In the genomic region with DNA sequence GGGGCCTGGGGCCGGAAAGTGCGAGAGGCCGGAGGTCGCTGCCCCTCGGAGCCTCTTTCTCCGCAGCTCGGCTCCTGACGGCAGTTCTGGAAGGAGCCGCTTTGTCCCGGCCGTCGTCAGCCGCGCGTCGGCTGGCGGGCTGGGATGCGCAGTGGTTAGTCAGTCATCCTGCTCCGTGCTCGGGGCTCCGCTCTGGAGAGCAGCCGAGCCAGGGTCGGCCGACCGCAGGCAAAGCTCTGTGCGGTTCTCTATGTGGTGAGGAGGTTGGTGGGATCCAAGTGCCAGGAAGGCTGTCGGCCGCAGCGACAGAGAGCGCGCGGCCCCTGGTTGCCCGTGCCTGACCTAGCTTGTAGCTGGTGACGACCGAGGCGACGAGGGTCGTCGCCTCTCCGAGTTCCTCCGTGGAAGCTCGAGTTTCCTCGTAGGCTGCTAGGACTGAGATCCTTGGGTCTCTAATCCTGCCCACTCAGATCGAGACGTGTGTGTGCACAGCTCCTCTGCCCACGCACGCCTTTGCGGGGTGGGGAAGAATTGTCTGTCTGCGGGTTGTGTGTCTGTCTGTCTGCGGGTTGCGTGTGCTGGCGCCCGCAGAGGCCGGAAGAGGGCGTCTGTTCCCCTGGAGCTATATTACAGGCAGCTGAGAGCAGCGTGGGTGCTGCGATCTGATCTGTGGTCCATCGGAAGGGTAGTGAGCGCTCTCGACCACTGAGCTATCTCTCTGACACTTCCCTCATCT, we compare ENCODE assay signal across 8 mouse cellular contexts. TPM values are rescaled to one million over a fixed set of nuclear protein-coding genes. Genes with fewer than 3 reads are reported as not detected.
A peak's percentile ranks its signal among the peaks of the same experiment; 100 is the strongest.
DNase-seq lines count a peak whose midpoint lies in the region; ATAC-seq and TF ChIP-seq lines count a peak whose summit lies in the region.

No protein-coding gene starts in this region.

- peak overlapping the region; percentile 87 for H3K9ac ChIP-seq in heart, adult 2 months (ENCODE audit: low read depth, low read length)
- peak overlapping the region; percentile 78 for H3K9ac ChIP-seq in hindbrain, embryonic 16.5 days (ENCODE audit: low read depth, low read length)
- peak overlapping the region; percentile 78 for H3K9ac ChIP-seq in liver, embryonic 11.5 days (ENCODE audit: low read depth, low read length)
- H3K9ac ChIP-seq in midbrain, embryonic 16.5 days (ENCODE audit: low read depth, low read length) = peak overlapping the region; percentile 87
- H3K9ac ChIP-seq in stomach, embryonic 16.5 days (ENCODE audit: low read length) = peak overlapping the region; percentile 97

- peaks cover 5% of the 10 kb centered on the region; the same call in 1 of the 2 replicates for H3K36me3 ChIP-seq in heart, adult 2 months (ENCODE audit: control insufficient read depth, insufficient read depth, low read length)
- peaks cover 5% of the 10 kb centered on the region for H3K36me3 ChIP-seq in erythroblast, embryonic 14.5 days (ENCODE audit: control insufficient read depth)
- H3K36me3 ChIP-seq in hindbrain, embryonic 16.5 days (ENCODE audit: control insufficient read depth, insufficient read depth, low read length) = no peaks in the 10 kb centered on the region
- H3K36me3 ChIP-seq in liver, embryonic 11.5 days (ENCODE audit: control insufficient read depth, insufficient read depth, low read length) = no peaks in the 10 kb centered on the region
- no peaks in the 10 kb centered on the region for H3K36me3 ChIP-seq in midbrain, embryonic 16.5 days (ENCODE audit: control insufficient read depth, insufficient read depth, low read length)
- H3K36me3 ChIP-seq in stomach, embryonic 16.5 days (ENCODE audit: control insufficient read depth, insufficient read depth, low read length) = no peaks in the 10 kb centered on the region

- peaks cover 7% of the 10 kb centered on the region for H3K79me2 ChIP-seq in heart, adult 2 months (replicated peaks; ENCODE audit: control insufficient read depth, insufficient read depth, low read length)

- H3K27me3 ChIP-seq in heart, adult 2 months (ENCODE audit: control insufficient read depth, insufficient read depth, low read length) = no peaks in the 10 kb centered on the region
- H3K27me3 ChIP-seq in erythroblast, embryonic 14.5 days (ENCODE audit: control insufficient read depth) = no peaks in the 10 kb centered on the region
- H3K27me3 ChIP-seq in hindbrain, embryonic 16.5 days (replicated peaks; ENCODE audit: control insufficient read depth, insufficient read depth, low read length) = no peaks in the 10 kb centered on the region
- no peaks in the 10 kb centered on the region for H3K27me3 ChIP-seq in liver, embryonic 11.5 days (replicated peaks; ENCODE audit: control insufficient read depth, insufficient read depth, low read length)
- no peaks in the 10 kb centered on the region for H3K27me3 ChIP-seq in midbrain, embryonic 16.5 days (ENCODE audit: control insufficient read depth, insufficient read depth, low read depth, low read length)
- no peaks in the 10 kb centered on the region for H3K27me3 ChIP-seq in stomach, embryonic 16.5 days (ENCODE audit: control insufficient read depth, insufficient read depth, low read length)

- peak overlapping the region; percentile 80 for H3K4me3 ChIP-seq in heart, adult 2 months
- peak overlapping the region; percentile 100 for H3K4me3 ChIP-seq in bone marrow, adult 2 months (replicated peaks; ENCODE audit: control insufficient read depth, low read depth, low read length)
- peak overlapping the region; percentile 74 for H3K4me3 ChIP-seq in erythroblast, embryonic 14.5 days (replicated peaks)
- peak overlapping the region; percentile 98 for H3K4me3 ChIP-seq in hindbrain, embryonic 16.5 days (ENCODE audit: low read length)
- H3K4me3 ChIP-seq in liver, embryonic 11.5 days (ENCODE audit: low read depth, low read length) = peak overlapping the region; percentile 74
- peak overlapping the region; percentile 95 for H3K4me3 ChIP-seq in midbrain, embryonic 16.5 days (ENCODE audit: low read depth, low read length)
- peak overlapping the region; percentile 99 for H3K4me3 ChIP-seq in stomach, embryonic 16.5 days (replicated peaks; ENCODE audit: low read length)

- peak overlapping the region; percentile 87 for H3K27ac ChIP-seq in heart, adult 2 months
- H3K27ac ChIP-seq in bone marrow, adult 2 months (ENCODE audit: control insufficient read depth, insufficient read depth, low read depth, low read length, poor library complexity) = peak overlapping the region; percentile 85
- H3K27ac ChIP-seq in hindbrain, embryonic 16.5 days (ENCODE audit: low read depth, low read length) = peak overlapping the region; percentile 70
- peak overlapping the region; percentile 51 for H3K27ac ChIP-seq in liver, embryonic 11.5 days (ENCODE audit: low read depth, low read length)
- H3K27ac ChIP-seq in midbrain, embryonic 16.5 days (ENCODE audit: low read length) = peak overlapping the region; percentile 88
- peak overlapping the region; percentile 78 for H3K27ac ChIP-seq in stomach, embryonic 16.5 days (ENCODE audit: low read length)

- H3K4me2 ChIP-seq in hindbrain, embryonic 16.5 days (ENCODE audit: low read length) = peak overlapping the region; percentile 95
- peak overlapping the region; percentile 90 for H3K4me2 ChIP-seq in liver, embryonic 11.5 days
- peak overlapping the region; percentile 99 for H3K4me2 ChIP-seq in midbrain, embryonic 16.5 days (ENCODE audit: low read length)
- H3K4me2 ChIP-seq in stomach, embryonic 16.5 days (ENCODE audit: low read depth, low read length) = peak overlapping the region; percentile 75

- 3% methylated on average over 60 of the region's 60 CpGs for WGBS in heart, adult 2 months
- WGBS in bone marrow, adult 2 months = 2% methylated on average over 60 of the region's 60 CpGs
- WGBS in hindbrain, embryonic 16.5 days = 3% methylated on average over 48 of the region's 60 CpGs
- WGBS in liver, embryonic 11.5 days = under 1% methylated on average over 60 of the region's 60 CpGs
- 2% methylated on average over 60 of the region's 60 CpGs for WGBS in midbrain, embryonic 16.5 days
- 2% methylated on average over 60 of the region's 60 CpGs for WGBS in stomach, embryonic 16.5 days

- intact Hi-C loops in heart, adult 2 months (cut with DNase I) = no loop called here

- TF ChIP-seq CTCF in heart, adult 2 months (IDR thresholded peaks at IDR 0.05) = peak; percentile 55
- peak; percentile 49 for TF ChIP-seq CTCF in bone marrow, adult 2 months (IDR thresholded peaks at IDR 0.05; ENCODE audit: control insufficient read depth, insufficient read depth, low read length)

- peak; percentile 19 to 48 for DNase-seq in heart, adult 2 months
- DNase-seq in heart, postnatal 4 days = no peak
- no peak for DNase-seq in liver, embryonic 11.5 days (ENCODE audit: low spot score)

- TF ChIP-seq POLR2A in heart, adult 2 months (IDR thresholded peaks at IDR 0.05; ENCODE audit: insufficient read depth, low read depth, low read length) = no peak
- TF ChIP-seq POLR2A in bone marrow, adult 2 months (IDR thresholded peaks at IDR 0.05; ENCODE audit: borderline replicate concordance, control insufficient read depth, low read depth, low read length) = no peak

- H3K4me1 ChIP-seq in heart, adult 2 months (ENCODE audit: control insufficient read depth, insufficient read depth, low read length) = no peaks in the 10 kb centered on the region
- H3K4me1 ChIP-seq in bone marrow, adult 2 months (ENCODE audit: control insufficient read depth, insufficient read depth, low read length) = peaks cover 3% of the 10 kb centered on the region
- peaks cover 31% of the 10 kb centered on the region for H3K4me1 ChIP-seq in erythroblast, embryonic 14.5 days (ENCODE audit: control insufficient read depth)
- peaks cover 9% of the 10 kb centered on the region for H3K4me1 ChIP-seq in hindbrain, embryonic 16.5 days (ENCODE audit: control insufficient read depth, insufficient read depth, low read depth, low read length)
- H3K4me1 ChIP-seq in liver, embryonic 11.5 days (replicated peaks; ENCODE audit: control insufficient read depth, insufficient read depth, low read length) = peaks cover 3% of the 10 kb centered on the region
- H3K4me1 ChIP-seq in midbrain, embryonic 16.5 days (ENCODE audit: control insufficient read depth, insufficient read depth, low read length) = peaks cover 23% of the 10 kb centered on the region
- H3K4me1 ChIP-seq in stomach, embryonic 16.5 days (ENCODE audit: control insufficient read depth, insufficient read depth, low read length) = peaks cover 11% of the 10 kb centered on the region

- H3K9me3 ChIP-seq in erythroblast, embryonic 14.5 days (ENCODE audit: control insufficient read depth, low read length) = no peaks in the 10 kb centered on the region; the same call in 1 of the 2 replicates
- no peaks in the 10 kb centered on the region for H3K9me3 ChIP-seq in hindbrain, embryonic 16.5 days (ENCODE audit: control insufficient read depth, low read length)
- H3K9me3 ChIP-seq in liver, embryonic 11.5 days (ENCODE audit: control insufficient read depth, low read length) = no peaks in the 10 kb centered on the region
- H3K9me3 ChIP-seq in midbrain, embryonic 16.5 days (replicated peaks; ENCODE audit: control insufficient read depth, low read length, poor library complexity, severe bottlenecking) = no peaks in the 10 kb centered on the region
- no peaks in the 10 kb centered on the region for H3K9me3 ChIP-seq in stomach, embryonic 16.5 days (replicated peaks; ENCODE audit: control insufficient read depth, low read length)

- TF ChIP-seq EP300 in heart, adult 2 months (IDR thresholded peaks at IDR 0.05; ENCODE audit: insufficient read depth, low read depth, low read length) = no peak

- peak; percentile 61; the same call in 1 of the 2 replicates for ATAC-seq in hindbrain, embryonic 16.5 days
- peak; percentile 62 for ATAC-seq in liver, embryonic 11.5 days (replicated peaks; ENCODE audit: low FRiP score)
- ATAC-seq in midbrain, embryonic 16.5 days = peak; percentile 76
- peak; percentile 63; the same call in 1 of the 2 replicates for ATAC-seq in stomach, embryonic 16.5 days (ENCODE audit: insufficient read depth, low FRiP score)

RNA-seq across cellular contexts. Expression of gene Ramac, which starts 0.6 kb away (rescaled TPM):
- total RNA-seq in heart, adult 2 months (2021) = 10 to 100 TPM; 25.3 to 28.2 TPM
- polyA plus RNA-seq in heart, adult 2 months (2012; rRNA removed) = 10.4 and 16.4 TPM in 2 replicates
- 10 to 100 TPM; 28.6 to 32.2 TPM for total RNA-seq in heart, postnatal 4 days (2021)
- polyA plus RNA-seq in bone marrow, adult 2 months (2011; ENCODE audit: insufficient read depth, insufficient read length, low replicate concordance, missing spikeins) = 13.7 and 20.9 TPM in 2 replicates
- polyA plus RNA-seq in erythroblast, embryonic 14.5 days (2012) = 1.7 and 2.3 TPM in 2 replicates
- 135 and 145 TPM in 2 replicates for polyA plus RNA-seq in hindbrain, embryonic 16.5 days (2015; fragmentation: Nextera tagmentation; extraction: Ambion mirVana)
- polyA plus RNA-seq in liver, embryonic 11.5 days (2014; fragmentation: Nextera tagmentation; extraction: Ambion mirVana) = 98.0 and 103 TPM in 2 replicates
- polyA plus RNA-seq in midbrain, embryonic 16.5 days (2015; fragmentation: Nextera tagmentation; extraction: Ambion mirVana) = 165 and 169 TPM in 2 replicates
- polyA plus RNA-seq in stomach, embryonic 16.5 days (2015; fragmentation: Nextera tagmentation; extraction: Ambion mirVana) = 134 and 136 TPM in 2 replicates

RNA-seq across cellular contexts. Expression of gene 3110040N11Rik, which starts 26.0 kb away (rescaled TPM):
- total RNA-seq in heart, adult 2 months (2021) = 10 to 100 TPM; 22.4 to 26.0 TPM
- 25.4 and 27.9 TPM in 2 replicates for polyA plus RNA-seq in heart, adult 2 months (2012; rRNA removed)
- 10 to 100 TPM; 25.4 to 28.0 TPM for total RNA-seq in heart, postnatal 4 days (2021)
- polyA plus RNA-seq in bone marrow, adult 2 months (2011; ENCODE audit: insufficient read depth, insufficient read length, low replicate concordance, missing spikeins) = 12.1 and 13.9 TPM in 2 replicates
- 0.50 and 1.6 TPM in 2 replicates for polyA plus RNA-seq in erythroblast, embryonic 14.5 days (2012)
- 48.8 and 50.3 TPM in 2 replicates for polyA plus RNA-seq in hindbrain, embryonic 16.5 days (2015; fragmentation: Nextera tagmentation; extraction: Ambion mirVana)
- 45.8 and 58.9 TPM in 2 replicates for polyA plus RNA-seq in liver, embryonic 11.5 days (2014; fragmentation: Nextera tagmentation; extraction: Ambion mirVana)
- 53.2 and 58.7 TPM in 2 replicates for polyA plus RNA-seq in midbrain, embryonic 16.5 days (2015; fragmentation: Nextera tagmentation; extraction: Ambion mirVana)
- 50.9 and 55.5 TPM in 2 replicates for polyA plus RNA-seq in stomach, embryonic 16.5 days (2015; fragmentation: Nextera tagmentation; extraction: Ambion mirVana)

RNA-seq across cellular contexts. Expression of gene Homer2, which starts 56.0 kb away (rescaled TPM):
- 10 to 100 TPM; 85.1 to 99.5 TPM for total RNA-seq in heart, adult 2 months (2021)
- polyA plus RNA-seq in heart, adult 2 months (2012; rRNA removed) = 33.1 and 39.4 TPM in 2 replicates
- 10 to 100 TPM; 60.7 to 63.1 TPM for total RNA-seq in heart, postnatal 4 days (2021)
- polyA plus RNA-seq in bone marrow, adult 2 months (2011; ENCODE audit: insufficient read depth, insufficient read length, low replicate concordance, missing spikeins) = 0.43 and 2.1 TPM in 2 replicates
- polyA plus RNA-seq in erythroblast, embryonic 14.5 days (2012) = 0.05 and 0.19 TPM in 2 replicates
- polyA plus RNA-seq in hindbrain, embryonic 16.5 days (2015; fragmentation: Nextera tagmentation; extraction: Ambion mirVana) = 23.5 and 26.3 TPM in 2 replicates
- polyA plus RNA-seq in liver, embryonic 11.5 days (2014; fragmentation: Nextera tagmentation; extraction: Ambion mirVana) = 16.0 and 17.7 TPM in 2 replicates
- 16.3 and 20.1 TPM in 2 replicates for polyA plus RNA-seq in midbrain, embryonic 16.5 days (2015; fragmentation: Nextera tagmentation; extraction: Ambion mirVana)
- 33.3 and 35.9 TPM in 2 replicates for polyA plus RNA-seq in stomach, embryonic 16.5 days (2015; fragmentation: Nextera tagmentation; extraction: Ambion mirVana)

Comparison
In these comparisons a context has a peak if more than half of its experiments do, and no peak if none do; other contexts are left out.
1. DNase-seq: peak in heart, adult 2 months (2 of 2); none in heart, postnatal 4 days (single experiment) and liver, embryonic 11.5 days (single experiment).
2. Peak in every context shown above with its lines, with median percentiles within 50 percentile points of each other: H3K27ac ChIP-seq, H3K4me3 ChIP-seq, H3K9ac ChIP-seq, ATAC-seq and H3K4me2 ChIP-seq.